Mouse (Mus musculus) CH12.LX (cell line): Measurements from ENCODE around the gene Ube3c.

Experiments
- CTCF ChIP-seq, 2 experiments: IDR thresholded peaks in 1 of 2; conservative IDR thresholded peaks in 1 of 2; 2 replicates each; pipeline ENCODE4 v1.5.1; 2011 to 2012; ENCODE audit warnings: low read depth in 2 of 2, low read length in 2 of 2, improper control_type of control experiment in 1 of 2, inconsistent platforms in 1 of 2, mild to moderate bottlenecking in 1 of 2, moderate library complexity in 1 of 2
- E2F4 ChIP-seq: IDR thresholded peaks from 2 replicates; pipeline ENCODE4 v1.6.1; 2011; ENCODE audit warnings: low read depth, low read length, improper control_type of control experiment; ENCODE audit not compliant: insufficient replicate concordance

GRCm38 (mm10) chr5:29625610-29626009 is 56.6 kb downstream of the Ube3c start:
- TF ChIP-seq CTCF (conservative IDR thresholded peaks at IDR 0.05 in 1 of 2, IDR thresholded peaks at IDR 0.05 in 1 of 2; ENCODE audit: low read depth in 2 of 2, low read length in 2 of 2) (no peak), E2F4 (no peak)
